Mouse (Mus musculus): ENCODE data around the gene Adarb1. TPM values are rescaled to one million over a fixed set of nuclear protein-coding genes. Genes with fewer than 3 reads are reported as not detected.

Adarb1 gene
- polyA plus RNA-seq, 1 experiment from 2014 or later = 0.16 TPM

- Histone ChIP-seq H3K27ac (no peak overlapping the region), H3K36me3 (ENCODE audit: inconsistent target) (no peaks in the 10 kb centered on the region), H3K4me3 (ENCODE audit: inconsistent target) (no peak overlapping the region), H3K79me2 (ENCODE audit: inconsistent target) (no peaks in the 10 kb centered on the region)
- 68% methylated on average over 12 of the region's 18 CpGs for WGBS (ENCODE audit: missing documents)
Observed at GRCm38 (mm10) chr10:77339871-77340341, 78.2 kb downstream of the Adarb1 start.

GRCm38 (mm10) chr10:77333518-77333917, 84.6 kb downstream of the Adarb1 start:
- 88% methylated on average over 8 of the region's 9 CpGs for WGBS (ENCODE audit: missing documents)
- H3K27ac ChIP-seq = no peak overlapping the region
- no peaks in the 10 kb centered on the region for H3K36me3 ChIP-seq (ENCODE audit: inconsistent target)
- H3K4me3 ChIP-seq (ENCODE audit: inconsistent target) = no peak overlapping the region
- H3K79me2 ChIP-seq (ENCODE audit: inconsistent target) = no peaks in the 10 kb centered on the region

- 95% methylated on average over 11 of the region's 11 CpGs for WGBS (ENCODE audit: missing documents)
- Histone ChIP-seq H3K79me2 (ENCODE audit: inconsistent target) (no peaks in the 10 kb centered on the region), H3K27ac (no peak overlapping the region), H3K4me3 (ENCODE audit: inconsistent target) (no peak overlapping the region), H3K36me3 (ENCODE audit: inconsistent target) (no peaks in the 10 kb centered on the region)
Observed at GRCm38 (mm10) chr10:77329446-77330094, 88.5 kb downstream of the Adarb1 start.

- 97% methylated on average over 6 of the region's 6 CpGs for WGBS (ENCODE audit: missing documents)
- H3K79me2 ChIP-seq (ENCODE audit: inconsistent target) = no peaks in the 10 kb centered on the region
- no peak overlapping the region for H3K4me3 ChIP-seq (ENCODE audit: inconsistent target)
- H3K36me3 ChIP-seq (ENCODE audit: inconsistent target) = no peaks in the 10 kb centered on the region
- no peak overlapping the region for H3K27ac ChIP-seq
Observed at GRCm38 (mm10) chr10:77324716-77325115, 93.4 kb downstream of the Adarb1 start.

GRCm38 (mm10) chr10:77321611-77322010, 96.5 kb downstream of the Adarb1 start:
- no peaks in the 10 kb centered on the region for H3K79me2 ChIP-seq (ENCODE audit: inconsistent target)
- H3K27ac ChIP-seq = no peak overlapping the region
- 69% methylated on average over 8 of the region's 8 CpGs for WGBS (ENCODE audit: missing documents)
- H3K4me3 ChIP-seq (ENCODE audit: inconsistent target) = no peak overlapping the region
- no peaks in the 10 kb centered on the region for H3K36me3 ChIP-seq (ENCODE audit: inconsistent target)

GRCm38 (mm10) chr10:77321001-77321400, 97.1 kb downstream of the Adarb1 start:
- no peak overlapping the region for H3K27ac ChIP-seq
- no peak overlapping the region for H3K4me3 ChIP-seq (ENCODE audit: inconsistent target)
- 93% methylated on average over 1 of the region's 1 CpGs for WGBS (ENCODE audit: missing documents)
- no peaks in the 10 kb centered on the region for H3K79me2 ChIP-seq (ENCODE audit: inconsistent target)
- no peaks in the 10 kb centered on the region for H3K36me3 ChIP-seq (ENCODE audit: inconsistent target)

- no peak overlapping the region for H3K4me3 ChIP-seq (ENCODE audit: inconsistent target)
- no peaks in the 10 kb centered on the region for H3K79me2 ChIP-seq (ENCODE audit: inconsistent target)
- H3K27ac ChIP-seq = no peak overlapping the region
- 90% methylated on average over 2 of the region's 2 CpGs for WGBS (ENCODE audit: missing documents)
- no peaks in the 10 kb centered on the region for H3K36me3 ChIP-seq (ENCODE audit: inconsistent target)
Observed at GRCm38 (mm10) chr10:77315682-77316081, 102.4 kb downstream of the Adarb1 start.

- 54% methylated on average over 9 of the region's 9 CpGs for WGBS (ENCODE audit: missing documents)
- Histone ChIP-seq H3K36me3 (ENCODE audit: inconsistent target) (no peaks in the 10 kb centered on the region), H3K27ac (no peak overlapping the region), H3K79me2 (ENCODE audit: inconsistent target) (no peaks in the 10 kb centered on the region), H3K4me3 (ENCODE audit: inconsistent target) (no peak overlapping the region)
Observed at GRCm38 (mm10) chr10:77314711-77315266, 103.3 kb downstream of the Adarb1 start.

- H3K79me2 ChIP-seq (ENCODE audit: inconsistent target) = no peaks in the 10 kb centered on the region
- H3K4me3 ChIP-seq (ENCODE audit: inconsistent target) = no peak overlapping the region
- H3K36me3 ChIP-seq (ENCODE audit: inconsistent target) = no peaks in the 10 kb centered on the region
- H3K27ac ChIP-seq = no peak overlapping the region
- 79% methylated on average over 10 of the region's 10 CpGs for WGBS (ENCODE audit: missing documents)
Observed at GRCm38 (mm10) chr10:77308978-77309377, 109.1 kb downstream of the Adarb1 start.

- 92% methylated on average over 8 of the region's 8 CpGs for WGBS (ENCODE audit: missing documents)
- H3K36me3 ChIP-seq (ENCODE audit: inconsistent target) = no peaks in the 10 kb centered on the region
- no peaks in the 10 kb centered on the region for H3K79me2 ChIP-seq (ENCODE audit: inconsistent target)
- no peak overlapping the region for H3K27ac ChIP-seq
- no peak overlapping the region for H3K4me3 ChIP-seq (ENCODE audit: inconsistent target)
Observed at GRCm38 (mm10) chr10:77305766-77306165, 112.3 kb downstream of the Adarb1 start.

- 90% methylated on average over 4 of the region's 4 CpGs for WGBS (ENCODE audit: missing documents)
- Histone ChIP-seq H3K27ac (no peak overlapping the region), H3K79me2 (ENCODE audit: inconsistent target) (no peaks in the 10 kb centered on the region), H3K36me3 (ENCODE audit: inconsistent target) (no peaks in the 10 kb centered on the region), H3K4me3 (ENCODE audit: inconsistent target) (no peak overlapping the region)
Observed at GRCm38 (mm10) chr10:77304840-77305533, 113.1 kb downstream of the Adarb1 start.

GRCm38 (mm10) chr10:77304362-77304761, 113.7 kb downstream of the Adarb1 start:
- Histone ChIP-seq H3K79me2 (ENCODE audit: inconsistent target) (no peaks in the 10 kb centered on the region), H3K36me3 (ENCODE audit: inconsistent target) (no peaks in the 10 kb centered on the region), H3K4me3 (ENCODE audit: inconsistent target) (no peak overlapping the region), H3K27ac (no peak overlapping the region)
- 82% methylated on average over 3 of the region's 3 CpGs for WGBS (ENCODE audit: missing documents)

- WGBS (ENCODE audit: missing documents) = 87% methylated on average over 4 of the region's 4 CpGs
- no peak overlapping the region for H3K4me3 ChIP-seq (ENCODE audit: inconsistent target)
- no peaks in the 10 kb centered on the region for H3K79me2 ChIP-seq (ENCODE audit: inconsistent target)
- H3K36me3 ChIP-seq (ENCODE audit: inconsistent target) = no peaks in the 10 kb centered on the region
- no peak overlapping the region for H3K27ac ChIP-seq
Observed at GRCm38 (mm10) chr10:77300934-77301297, 117.2 kb downstream of the Adarb1 start.

- Histone ChIP-seq H3K4me3 (ENCODE audit: inconsistent target) (no peak overlapping the region), H3K79me2 (ENCODE audit: inconsistent target) (no peaks in the 10 kb centered on the region), H3K36me3 (ENCODE audit: inconsistent target) (no peaks in the 10 kb centered on the region), H3K27ac (no peak overlapping the region)
- WGBS (ENCODE audit: missing documents) = 93% methylated on average over 8 of the region's 8 CpGs
Observed at GRCm38 (mm10) chr10:77300237-77300933, 117.7 kb downstream of the Adarb1 start.

GRCm38 (mm10) chr10:77299194-77299593, 118.9 kb downstream of the Adarb1 start:
- no peaks in the 10 kb centered on the region for H3K36me3 ChIP-seq (ENCODE audit: inconsistent target)
- H3K79me2 ChIP-seq (ENCODE audit: inconsistent target) = no peaks in the 10 kb centered on the region
- H3K27ac ChIP-seq = no peak overlapping the region
- H3K4me3 ChIP-seq (ENCODE audit: inconsistent target) = no peak overlapping the region
- WGBS (ENCODE audit: missing documents) = 97% methylated on average over 2 of the region's 2 CpGs
